12 mouse cellular contexts compared by ENCODE assay signal in genomic region chr2:132203773-132204172, GRCm38 (mm10). TPM values are rescaled to one million over a fixed set of nuclear protein-coding genes. Genes with fewer than 3 reads are reported as not detected.
DNase-seq lines count a peak whose midpoint lies in the region; ATAC-seq and TF ChIP-seq lines count a peak whose summit lies in the region.
"Had no signal": no experiment of that assay in that cellular context is flagged by ENCODE, and none has a peak within 500 bp of the region (broad histone marks: within the 10 kb centered on the region; RNA-seq: fewer than 3 reads in every experiment).

No protein-coding gene starts in this region.

- no peak for ATAC-seq in midbrain, embryonic 16.5 days
- ATAC-seq: forebrain, embryonic 13.5 days had no signal

- DNase-seq in liver, adult 2 months (ENCODE audit: extremely low read depth, low read depth, low spot score), result peak; percentile 20
- DNase-seq in liver, result no peak
- peak; percentile 31 for DNase-seq in c-Kit-positive CD71-negative TER-119-negative erythroid progenitor cells, embryonic 14.5 days (ENCODE audit: low read depth)
- peak; percentile 33 for DNase-seq in lung, postnatal 14 days
- DNase-seq in thymus, postnatal 14 days, result peak; percentile 8
- no peak for DNase-seq in B cell, adult 2 months
- DNase-seq in testis, postnatal 14 days (ENCODE audit: low spot score), result no peak

- H3K4me3 ChIP-seq in liver, adult 2 months (ENCODE audit: insufficient read depth, low read depth, low read length), result no peak overlapping the region
- no peak overlapping the region for H3K4me3 ChIP-seq in midbrain, embryonic 16.5 days (ENCODE audit: low read depth, low read length)
- H3K4me3 ChIP-seq: forebrain, embryonic 13.5 days; hindbrain, embryonic 15.5 days; midbrain, embryonic 12.5 days had no signal

- 70% methylated on average over 3 of the region's 3 CpGs for WGBS in liver, adult 2 months
- WGBS in midbrain, embryonic 16.5 days, result 89% methylated on average over 3 of the region's 3 CpGs

- TF ChIP-seq CTCF in liver, adult 2 months (IDR thresholded peaks at IDR 0.05; ENCODE audit: low read depth, low read length), result no peak

- no peak overlapping the region for H3K27ac ChIP-seq in liver, adult 2 months (replicated peaks; ENCODE audit: insufficient read depth, low read depth, low read length)
- no peak overlapping the region for H3K27ac ChIP-seq in midbrain, embryonic 16.5 days (ENCODE audit: low read length)
- H3K27ac ChIP-seq: forebrain, embryonic 13.5 days; hindbrain, embryonic 15.5 days; midbrain, embryonic 12.5 days had no signal

- TF ChIP-seq POLR2A in liver, adult 2 months (IDR thresholded peaks at IDR 0.05; ENCODE audit: extremely low read depth, insufficient read depth, low read length), result no peak

- H3K4me1 ChIP-seq in liver, adult 2 months (ENCODE audit: control insufficient read depth, insufficient read depth, low read length), result no peaks in the 10 kb centered on the region
- no peaks in the 10 kb centered on the region for H3K4me1 ChIP-seq in midbrain, embryonic 16.5 days (ENCODE audit: control insufficient read depth, insufficient read depth, low read length)
- H3K4me1 ChIP-seq: forebrain, embryonic 13.5 days; hindbrain, embryonic 15.5 days; midbrain, embryonic 12.5 days had no signal

- no peaks in the 10 kb centered on the region for H3K27me3 ChIP-seq in liver, adult 2 months (ENCODE audit: control insufficient read depth, insufficient read depth, low read length)
- no peaks in the 10 kb centered on the region for H3K27me3 ChIP-seq in midbrain, embryonic 16.5 days (ENCODE audit: control insufficient read depth, insufficient read depth, low read depth, low read length)
- H3K27me3 ChIP-seq: forebrain, embryonic 13.5 days; hindbrain, embryonic 15.5 days; midbrain, embryonic 12.5 days had no signal

- no peaks in the 10 kb centered on the region for H3K9me3 ChIP-seq in midbrain, embryonic 16.5 days (replicated peaks; ENCODE audit: control insufficient read depth, low read length, poor library complexity, severe bottlenecking)
- H3K9me3 ChIP-seq: forebrain, embryonic 13.5 days; G1E; hindbrain, embryonic 15.5 days; midbrain, embryonic 12.5 days had no signal

- H3K9ac ChIP-seq in liver, adult 2 months (ENCODE audit: low read depth, low read length), result no peak overlapping the region
- H3K9ac ChIP-seq in midbrain, embryonic 16.5 days (ENCODE audit: low read depth, low read length), result no peak overlapping the region
- H3K9ac ChIP-seq: forebrain, embryonic 13.5 days; hindbrain, embryonic 15.5 days; midbrain, embryonic 12.5 days had no signal

- no peaks in the 10 kb centered on the region for H3K36me3 ChIP-seq in liver, adult 2 months (ENCODE audit: control insufficient read depth, insufficient read depth, low read length)
- H3K36me3 ChIP-seq in midbrain, embryonic 16.5 days (ENCODE audit: control insufficient read depth, insufficient read depth, low read length), result no peaks in the 10 kb centered on the region
- H3K36me3 ChIP-seq: G1E; hindbrain, embryonic 15.5 days; midbrain, embryonic 12.5 days had no signal

- no peak overlapping the region for H3K4me2 ChIP-seq in midbrain, embryonic 16.5 days (ENCODE audit: low read length)
- H3K4me2 ChIP-seq: forebrain, embryonic 13.5 days; hindbrain, embryonic 15.5 days; midbrain, embryonic 12.5 days had no signal

- H3K79me2 ChIP-seq in liver, adult 2 months (ENCODE audit: control insufficient read depth, insufficient read depth, low read length), result no peaks in the 10 kb centered on the region

RNA-seq across cellular contexts. Expression of gene Tmem230, which starts 43.8 kb away (rescaled TPM):
- total RNA-seq in liver, adult 2 months (2014; rRNA removed), result 14.8 and 23.0 TPM in 2 replicates
- polyA plus RNA-seq in liver, adult 2 months (2012; rRNA removed), result 35.2 and 76.3 TPM in 2 replicates
- polyA plus RNA-seq in midbrain, embryonic 16.5 days (2015; fragmentation: Nextera tagmentation; extraction: Ambion mirVana), result 45.4 and 46.6 TPM in 2 replicates

RNA-seq across cellular contexts. Expression of gene Pcna, which starts 49.3 kb away (rescaled TPM):
- 39.0 and 47.1 TPM in 2 replicates for total RNA-seq in liver, adult 2 months (2014; rRNA removed)
- 20.6 and 22.5 TPM in 2 replicates for polyA plus RNA-seq in liver, adult 2 months (2012; rRNA removed)
- polyA plus RNA-seq in midbrain, embryonic 16.5 days (2015; fragmentation: Nextera tagmentation; extraction: Ambion mirVana), result 88.2 and 94.7 TPM in 2 replicates

RNA-seq across cellular contexts. Expression of gene Slc23a2, which starts 58.9 kb away (rescaled TPM):
- 14.8 and 20.5 TPM in 2 replicates for total RNA-seq in liver, adult 2 months (2014; rRNA removed)
- polyA plus RNA-seq in liver, adult 2 months (2012; rRNA removed), result 7.0 and 12.7 TPM in 2 replicates
- polyA plus RNA-seq in midbrain, embryonic 16.5 days (2015; fragmentation: Nextera tagmentation; extraction: Ambion mirVana), result 32.6 and 37.9 TPM in 2 replicates

RNA-seq across cellular contexts. Expression of gene Cds2, which starts 59.2 kb away (rescaled TPM):
- total RNA-seq in liver, adult 2 months (2014; rRNA removed), result 48.1 and 63.4 TPM in 2 replicates
- 41.6 and 43.8 TPM in 2 replicates for polyA plus RNA-seq in liver, adult 2 months (2012; rRNA removed)
- 40.1 and 40.3 TPM in 2 replicates for polyA plus RNA-seq in midbrain, embryonic 16.5 days (2015; fragmentation: Nextera tagmentation; extraction: Ambion mirVana)

Comparison
In these comparisons a context has a peak if more than half of its experiments do, and no peak if none do; other contexts are left out.
1. DNase-seq: peak in liver, adult 2 months (single experiment), c-Kit-positive CD71-negative TER-119-negative erythroid progenitor cells, embryonic 14.5 days (single experiment), lung, postnatal 14 days (single experiment) and thymus, postnatal 14 days (single experiment); none in liver (single experiment), B cell, adult 2 months (0 of 2) and testis, postnatal 14 days (single experiment).